Mouse (Mus musculus): ENCODE measurements around the gene Gm42957.
"Not testable (repeated sequence)": the region's sequence is repeated elsewhere in the genome, so short reads cannot be mapped to it uniquely, and the experiment has no call there.

The Gm42957 gene

GRCm38 (mm10) chr3:96623201-96623600 lies 12.1 kb upstream of the Gm42957 start:
- DNase-seq (ENCODE audit: low read depth): no peak

- peak; percentile 99 for DNase-seq (ENCODE audit: low read depth)
Measured at GRCm38 (mm10) chr3:96629729-96630600, 5.3 kb upstream of the Gm42957 start, which contains the start of gene Rbm8a. TSS of gene Rbm8a (plus strand) at chr3:96629933.

- DNase-seq (ENCODE audit: low read depth): no peak
Measured at GRCm38 (mm10) chr3:96632058-96632457, 3.2 kb upstream of the Gm42957 start.

GRCm38 (mm10) chr3:96634015-96634414 lies 1.3 kb upstream of the Gm42957 start:
- DNase-seq (ENCODE audit: low read depth): no peak

- no peak for DNase-seq (ENCODE audit: low read depth)
Measured at GRCm38 (mm10) chr3:96635906-96636305, 632 bp downstream of the Gm42957 start.

- no peak for DNase-seq (ENCODE audit: low read depth)
Measured at GRCm38 (mm10) chr3:96636448-96636847, 1.2 kb downstream of the Gm42957 start.

- DNase-seq (ENCODE audit: low read depth): peak; percentile 79
Measured at GRCm38 (mm10) chr3:96639219-96639618, 3.9 kb downstream of the Gm42957 start.

- peak; percentile 81 for DNase-seq (ENCODE audit: low read depth)
Measured at GRCm38 (mm10) chr3:96645018-96645649, 9.9 kb downstream of the Gm42957 start, which contains the start of gene Itga10. TSS of gene Itga10 (plus strand) at chr3:96645584.

GRCm38 (mm10) chr3:96647365-96647764 lies 12.1 kb downstream of the Gm42957 start:
- no peak for DNase-seq (ENCODE audit: low read depth)

- no peak for DNase-seq (ENCODE audit: low read depth)
Measured at GRCm38 (mm10) chr3:96660901-96661300, 25.6 kb downstream of the Gm42957 start.

- DNase-seq (ENCODE audit: low read depth): peak; percentile 58
Measured at GRCm38 (mm10) chr3:96662731-96663316, 27.6 kb downstream of the Gm42957 start.

GRCm38 (mm10) chr3:96663432-96664239 lies 28.4 kb downstream of the Gm42957 start:
- DNase-seq (ENCODE audit: low read depth): peak; percentile 95

- DNase-seq (ENCODE audit: low read depth): not testable (repeated sequence)
Measured at GRCm38 (mm10) chr3:96665732-96666363, 30.6 kb downstream of the Gm42957 start.

- DNase-seq (ENCODE audit: low read depth): no peak
Measured at GRCm38 (mm10) chr3:96666916-96667315, 31.6 kb downstream of the Gm42957 start.

GRCm38 (mm10) chr3:96667316-96667715 lies 32.0 kb downstream of the Gm42957 start:
- peak; percentile 66 for DNase-seq (ENCODE audit: low read depth)

- peak; percentile 38 for DNase-seq (ENCODE audit: low read depth)
Measured at GRCm38 (mm10) chr3:96668424-96669067, 33.3 kb downstream of the Gm42957 start.

GRCm38 (mm10) chr3:96669727-96670468 lies 34.6 kb downstream of the Gm42957 start, which contains the start of gene Ankrd35:
TSS of gene Ankrd35 (plus strand) at chr3:96670131.
- DNase-seq (ENCODE audit: low read depth): peak; percentile 40

GRCm38 (mm10) chr3:96671519-96671918 lies 36.2 kb downstream of the Gm42957 start:
- DNase-seq (ENCODE audit: low read depth): no peak

- DNase-seq (ENCODE audit: low read depth): no peak
Measured at GRCm38 (mm10) chr3:96673514-96673913, 38.2 kb downstream of the Gm42957 start.

- DNase-seq (ENCODE audit: low read depth): peak; percentile 72
Measured at GRCm38 (mm10) chr3:96674442-96674841, 39.2 kb downstream of the Gm42957 start.

All from NIH3T3 (cell line).